Comparison of ENCODE assay signal across 8 mouse cellular contexts in genomic region chr6:113644808-113645207, GRCm38 (mm10). TPM values are rescaled to one million over a fixed set of nuclear protein-coding genes. Genes with fewer than 3 reads are reported as not detected.
DNase-seq lines count a peak whose midpoint lies in the region; ATAC-seq and TF ChIP-seq lines count a peak whose summit lies in the region.

No protein-coding gene starts in this region.

- intact Hi-C loops in heart, postnatal 36 days (cut with DNase I): loop anchor here (2.0 kb wide), 1 partner anchor 24 kb away; no protein-coding TSS in a partner anchor

- ATAC-seq in hindbrain, postnatal 0 days: no peak
- ATAC-seq in hindbrain, embryonic 12.5 days (ENCODE audit: low FRiP score): no peak

- H3K4me3 ChIP-seq in hindbrain, postnatal 0 days (ENCODE audit: low read length): no peak overlapping the region
- no peak overlapping the region for H3K4me3 ChIP-seq in hindbrain, embryonic 10.5 days
- H3K4me3 ChIP-seq in hindbrain, embryonic 12.5 days: no peak overlapping the region

- H3K36me3 ChIP-seq in hindbrain, postnatal 0 days (ENCODE audit: insufficient read depth, low read length): no peaks in the 10 kb centered on the region
- no peaks in the 10 kb centered on the region for H3K36me3 ChIP-seq in hindbrain, embryonic 10.5 days
- no peaks in the 10 kb centered on the region for H3K36me3 ChIP-seq in hindbrain, embryonic 12.5 days

- no peaks in the 10 kb centered on the region for H3K27me3 ChIP-seq in hindbrain, postnatal 0 days (ENCODE audit: insufficient read depth, low read length)
- H3K27me3 ChIP-seq in hindbrain, embryonic 10.5 days (ENCODE audit: insufficient read depth, poor library complexity, severe bottlenecking): no peaks in the 10 kb centered on the region
- H3K27me3 ChIP-seq in hindbrain, embryonic 12.5 days: peaks cover 2% of the 10 kb centered on the region; the same call in 1 of the 2 replicates

- no peak for TF ChIP-seq CTCF in hindbrain, postnatal 0 days (IDR thresholded peaks at IDR 0.05; ENCODE audit: low read depth)

- peak; percentile 12 for DNase-seq in hindbrain, postnatal 0 days (ENCODE audit: low spot score)
- no peak for DNase-seq in hindbrain, embryonic 10.5 days (ENCODE audit: low spot score)
- DNase-seq in adrenal gland, postnatal 36 days: peak; percentile 46 to 53
- peak; percentile 64 to 65 for DNase-seq in heart, postnatal 36 days
- peak; percentile 75 for DNase-seq in lung, postnatal 10 days
- no peak for DNase-seq in ovary, postnatal 14 days (ENCODE audit: low spot score)
- DNase-seq in thymus, postnatal 4 days: no peak

- H3K4me1 ChIP-seq in hindbrain, postnatal 0 days (ENCODE audit: insufficient read depth, low read length): no peaks in the 10 kb centered on the region
- peaks cover 6% of the 10 kb centered on the region for H3K4me1 ChIP-seq in hindbrain, embryonic 10.5 days (replicated peaks)
- no peaks in the 10 kb centered on the region for H3K4me1 ChIP-seq in hindbrain, embryonic 12.5 days

- 77% methylated on average over 8 of the region's 8 CpGs for WGBS in hindbrain, postnatal 0 days
- WGBS in hindbrain, embryonic 10.5 days: 86% methylated on average over 8 of the region's 8 CpGs
- WGBS in hindbrain, embryonic 12.5 days: 83% methylated on average over 8 of the region's 8 CpGs

- no peak overlapping the region for H3K9ac ChIP-seq in hindbrain, postnatal 0 days (replicated peaks; ENCODE audit: low read length)
- H3K9ac ChIP-seq in hindbrain, embryonic 12.5 days: no peak overlapping the region

- H3K27ac ChIP-seq in hindbrain, postnatal 0 days: peak overlapping the region; percentile 26; the same call in 1 of the 2 replicates
- no peak overlapping the region for H3K27ac ChIP-seq in hindbrain, embryonic 10.5 days
- no peak overlapping the region for H3K27ac ChIP-seq in hindbrain, embryonic 12.5 days

- no peak overlapping the region for H3K4me2 ChIP-seq in hindbrain, postnatal 0 days (ENCODE audit: low read depth, low read length)
- H3K4me2 ChIP-seq in hindbrain, embryonic 12.5 days (replicated peaks): no peak overlapping the region

- H3K9me3 ChIP-seq in hindbrain, postnatal 0 days (ENCODE audit: low read length): no peaks in the 10 kb centered on the region
- H3K9me3 ChIP-seq in hindbrain, embryonic 10.5 days: no peaks in the 10 kb centered on the region
- no peaks in the 10 kb centered on the region for H3K9me3 ChIP-seq in hindbrain, embryonic 12.5 days (replicated peaks)

RNA-seq across cellular contexts. Expression of gene Irak2, which starts 6.5 kb away (rescaled TPM):
- 12.1 and 13.9 TPM in 2 replicates for total RNA-seq in hindbrain, postnatal 0 days (2014; rRNA removed)
- 4.6 and 4.8 TPM in 2 replicates for polyA plus RNA-seq in hindbrain, postnatal 0 days (2015; fragmentation: Nextera tagmentation; extraction: Ambion mirVana)
- 5.1 and 6.8 TPM in 2 replicates for polyA plus RNA-seq in hindbrain, embryonic 10.5 days (2016; fragmentation: Nextera tagmentation; extraction: Ambion mirVana)
- 10 to 100 TPM; 17.8 to 21.9 TPM for total RNA-seq in adrenal gland, postnatal 36 days (2021)
- 10 to 100 TPM in 1 of 2 experiments, 1 to 10 TPM in 1; 7.5 to 10.2 TPM for total RNA-seq in heart, postnatal 36 days (2021)
- 3.2 and 3.4 TPM in 2 replicates for polyA plus RNA-seq in hindbrain, embryonic 12.5 days (2016; fragmentation: Nextera tagmentation; extraction: Ambion mirVana)

RNA-seq across cellular contexts. Expression of gene Vhl, which starts 21.0 kb away (rescaled TPM):
- total RNA-seq in hindbrain, postnatal 0 days (2014; rRNA removed): 95.7 and 95.9 TPM in 2 replicates
- polyA plus RNA-seq in hindbrain, postnatal 0 days (2015; fragmentation: Nextera tagmentation; extraction: Ambion mirVana): 65.4 and 66.8 TPM in 2 replicates
- 43.0 and 45.8 TPM in 2 replicates for polyA plus RNA-seq in hindbrain, embryonic 10.5 days (2016; fragmentation: Nextera tagmentation; extraction: Ambion mirVana)
- total RNA-seq in adrenal gland, postnatal 36 days (2021): 10 to 100 TPM; 27.1 to 32.8 TPM
- total RNA-seq in heart, postnatal 36 days (2021): 10 to 100 TPM; 10.5 to 13.8 TPM
- polyA plus RNA-seq in hindbrain, embryonic 12.5 days (2016; fragmentation: Nextera tagmentation; extraction: Ambion mirVana): 62.7 and 63.1 TPM in 2 replicates

RNA-seq across cellular contexts. Expression of gene Brk1, which starts 40.2 kb away (rescaled TPM):
- total RNA-seq in hindbrain, postnatal 0 days (2014; rRNA removed): 179 and 211 TPM in 2 replicates
- polyA plus RNA-seq in hindbrain, postnatal 0 days (2015; fragmentation: Nextera tagmentation; extraction: Ambion mirVana): 295 TPM in 2 replicates
- polyA plus RNA-seq in hindbrain, embryonic 10.5 days (2016; fragmentation: Nextera tagmentation; extraction: Ambion mirVana): 209 and 225 TPM in 2 replicates
- 100 to 1,000 TPM; 164 to 225 TPM for total RNA-seq in adrenal gland, postnatal 36 days (2021)
- total RNA-seq in heart, postnatal 36 days (2021): 10 to 100 TPM; 72.7 to 78.5 TPM
- 201 and 207 TPM in 2 replicates for polyA plus RNA-seq in hindbrain, embryonic 12.5 days (2016; fragmentation: Nextera tagmentation; extraction: Ambion mirVana)

RNA-seq across cellular contexts. Expression of gene Fancd2os, which starts 44.3 kb away (rescaled TPM):
- 0.54 TPM in 1 of 2 replicates, not detected in the other for total RNA-seq in hindbrain, postnatal 0 days (2014; rRNA removed)
- not detected in 2 replicates for polyA plus RNA-seq in hindbrain, postnatal 0 days (2015; fragmentation: Nextera tagmentation; extraction: Ambion mirVana)
- polyA plus RNA-seq in hindbrain, embryonic 10.5 days (2016; fragmentation: Nextera tagmentation; extraction: Ambion mirVana): 0.20 and 0.21 TPM in 2 replicates
- under 1 TPM in 1 of 2 experiments, not detected in 1; 0.40 TPM for total RNA-seq in adrenal gland, postnatal 36 days (2021)
- not detected for total RNA-seq in heart, postnatal 36 days (2021)
- polyA plus RNA-seq in hindbrain, embryonic 12.5 days (2016; fragmentation: Nextera tagmentation; extraction: Ambion mirVana): 0.22 and 0.27 TPM in 2 replicates

RNA-seq across cellular contexts. Expression of gene Tatdn2, which starts 52.0 kb away (rescaled TPM):
- 52.2 and 55.5 TPM in 2 replicates for total RNA-seq in hindbrain, postnatal 0 days (2014; rRNA removed)
- 0.89 and 1.6 TPM in 2 replicates for polyA plus RNA-seq in hindbrain, postnatal 0 days (2015; fragmentation: Nextera tagmentation; extraction: Ambion mirVana)
- polyA plus RNA-seq in hindbrain, embryonic 10.5 days (2016; fragmentation: Nextera tagmentation; extraction: Ambion mirVana): 0.41 and 1.2 TPM in 2 replicates
- 10 to 100 TPM; 58.0 to 60.5 TPM for total RNA-seq in adrenal gland, postnatal 36 days (2021)
- total RNA-seq in heart, postnatal 36 days (2021): 10 to 100 TPM; 56.1 to 62.1 TPM
- polyA plus RNA-seq in hindbrain, embryonic 12.5 days (2016; fragmentation: Nextera tagmentation; extraction: Ambion mirVana): 0.81 and 1.0 TPM in 2 replicates

Comparison
In these comparisons a context has a peak if more than half of its experiments do, and no peak if none do; other contexts are left out.
1. DNase-seq: peak in hindbrain, postnatal 0 days (single experiment), adrenal gland, postnatal 36 days (2 of 2), heart, postnatal 36 days (2 of 2) and lung, postnatal 10 days (single experiment); none in hindbrain, embryonic 10.5 days (single experiment), ovary, postnatal 14 days (single experiment) and thymus, postnatal 4 days (single experiment).